Mouse (Mus musculus): ENCODE data around the gene Oog3.

Oog3 gene

GRCm38 (mm10) chr4:144162563-144162962 is at the start of gene Oog3:
Gene Oog3 (minus strand): TSS chr4:144162663.
- DNase-seq: no peak

DNA sequence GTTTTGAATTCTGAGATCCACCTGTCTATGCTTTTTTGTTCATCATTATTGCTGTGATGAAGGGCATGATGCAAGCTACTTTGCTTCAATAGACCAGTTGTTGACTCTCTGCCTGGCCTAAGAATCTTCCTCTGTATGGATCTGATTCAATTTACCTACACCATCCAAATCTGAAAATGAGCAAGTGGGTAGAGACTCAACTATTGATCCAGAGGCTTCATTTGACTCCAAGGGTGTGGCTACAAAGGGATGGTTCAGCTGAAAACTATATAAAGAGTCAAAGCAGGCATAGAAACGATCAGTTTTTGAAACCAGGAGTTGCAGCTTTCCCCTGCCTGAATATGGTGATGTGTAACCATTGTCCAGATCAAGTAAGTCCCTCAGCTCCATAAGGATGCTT is 28.0 kb upstream of the Oog3 start, which contains the start of gene Oog2:
TSS of gene Oog2 (plus strand) at position 301 of the 400 bp plus-strand sequence.
- no peak for DNase-seq

All from B cell, adult 2 months (primary cell).